Mouse (Mus musculus) layer of hippocampus, adult 8-10 months (tissue): ENCODE measurements around the gene Gm15448. TPM values are rescaled to one million over a fixed set of nuclear protein-coding genes. Genes with fewer than 3 reads are reported as not detected.
"Not testable (repeated sequence)": the region's sequence is repeated elsewhere in the genome, so short reads cannot be mapped to it uniquely, and the experiment has no call there.

Source experiments
- DNase-seq, 2 experiments: peaks; one replicate each; pipeline ENCODE4 v3.0.0; 2022; ENCODE audit warnings: low spot score in 2 of 2
- total RNA-seq, 4 experiments: library from RNA; stranded (reverse); gene quantifications; 2 replicates each; pipeline ENCODE4 v1.2.4; 2022

Gene Gm15448
- total RNA-seq, result not detected

GRCm38 (mm10) chr7:3825599-3825998, at the start of gene Gm15448:
Gm15448 (minus strand) TSS chr7:3825687.
- not testable (repeated sequence) for DNase-seq

GRCm38 (mm10) chr7:3875032-3875431, 49.5 kb upstream of the Gm15448 start:
- DNase-seq, result not testable (repeated sequence)

GRCm38 (mm10) chr7:3844951-3845350, 19.5 kb upstream of the Gm15448 start, which contains the start of gene Pira2:
Pira2 (minus strand) TSS chr7:3845051.
- not testable (repeated sequence) for DNase-seq

- not testable (repeated sequence) for DNase-seq
Measured at GRCm38 (mm10) chr7:3837854-3838253, 12.4 kb upstream of the Gm15448 start.

GRCm38 (mm10) chr7:3830633-3831032, 5.1 kb upstream of the Gm15448 start:
- DNase-seq, result not testable (repeated sequence)

- DNase-seq, result not testable (repeated sequence)
Measured at GRCm38 (mm10) chr7:3811912-3812311, 13.6 kb downstream of the Gm15448 start.

GRCm38 (mm10) chr7:3802935-3803334, 22.6 kb downstream of the Gm15448 start:
- not testable (repeated sequence) for DNase-seq

GRCm38 (mm10) chr7:3799940-3800339, 25.5 kb downstream of the Gm15448 start:
- DNase-seq, result not testable (repeated sequence)

- not testable (repeated sequence) for DNase-seq
Measured at GRCm38 (mm10) chr7:3796286-3796685, 29.2 kb downstream of the Gm15448 start.

Other genes starting within 250 kb of the Gm15448 start
- gene Oscar, start 209.5 kb downstream of the Gm15448 start, total RNA-seq, result 1 to 10 TPM in 2 of 4 experiments, under 1 TPM in 2; 0.66 to 1.5 (median 1.1) TPM
- gene Ndufa3, start 208.3 kb downstream of the Gm15448 start, total RNA-seq, result 100 to 1,000 TPM; 526 to 633 (median 592) TPM
- 10 to 100 TPM; 36.3 to 53.8 (median 39.7) TPM for gene Tfpt, start 195.8 kb downstream of the Gm15448 start, total RNA-seq
- 10 to 100 TPM; 50.3 to 53.0 (median 51.0) TPM for gene Prpf31, start 195.7 kb downstream of the Gm15448 start, total RNA-seq
- gene Cnot3, start 180.4 kb downstream of the Gm15448 start, total RNA-seq, result 10 to 100 TPM; 49.6 to 68.5 (median 58.8) TPM
- 1 to 10 TPM; 4.4 to 6.8 (median 5.5) TPM for gene Leng1, start 159.8 kb downstream of the Gm15448 start, total RNA-seq
- gene Tmc4, start 148.1 kb downstream of the Gm15448 start, total RNA-seq, result 10 to 100 TPM in 2 of 4 experiments, 1 to 10 TPM in 2; 6.2 to 12.1 (median 8.8) TPM
- 10 to 100 TPM; 81.0 to 88.0 (median 82.8) TPM for gene Tsen34, start 132.8 kb downstream of the Gm15448 start, total RNA-seq
- 100 to 1,000 TPM; 171 to 178 (median 173) TPM for gene Mboat7, start 132.2 kb downstream of the Gm15448 start, total RNA-seq
- gene Rps9, start 121.7 kb downstream of the Gm15448 start, total RNA-seq, result 100 to 1,000 TPM; 307 to 490 (median 402) TPM
- under 1 TPM in 3 of 4 experiments, not detected in 1; 0.14 to 0.54 (median 0.52) TPM for gene Pirb, start 105.3 kb downstream of the Gm15448 start, total RNA-seq
- under 1 TPM in 1 of 4 experiments, not detected in 3; 0.23 TPM for gene Pira2, start 19.4 kb upstream of the Gm15448 start, total RNA-seq
- gene Gm14548, start 72.4 kb upstream of the Gm15448 start, total RNA-seq, result not detected
- gene Lilra6, start 89.8 kb upstream of the Gm15448 start, total RNA-seq, result not detected
- gene Lair1, start 237.5 kb upstream of the Gm15448 start, total RNA-seq, result 10 to 100 TPM in 2 of 4 experiments, 1 to 10 TPM in 2; 6.6 to 31.0 (median 18.0) TPM